Mouse (Mus musculus) neural tube, embryonic 10.5 days (tissue): ENCODE results near the gene Gga1.
"Not testable (repeated sequence)": the region's sequence is repeated elsewhere in the genome, so short reads cannot be mapped to it uniquely, and the experiment has no call there.

Experiments
- DNase-seq: peaks from one replicate; pipeline ENCODE4 v3.0.0-alpha.2; 2017; ENCODE audit warnings: low spot score; ENCODE audit errors: extremely low spot score

Gga1 gene

GRCm38 (mm10) chr15:78875537-78875936, 1.5 kb upstream of the Gga1 start:
- DNase-seq: no peak

GRCm38 (mm10) chr15:78876258-78876696, 713 bp upstream of the Gga1 start:
- DNase-seq: peak; percentile 85

GRCm38 (mm10) chr15:78877810-78878390, 910 bp downstream of the Gga1 start:
- DNase-seq: no peak

GRCm38 (mm10) chr15:78878792-78879516, 2.0 kb downstream of the Gga1 start:
- DNase-seq: not testable (repeated sequence)

GRCm38 (mm10) chr15:78880432-78880831, 3.4 kb downstream of the Gga1 start:
- DNase-seq: no peak

- no peak for DNase-seq
Measured at GRCm38 (mm10) chr15:78881828-78882227, 4.8 kb downstream of the Gga1 start.

- no peak for DNase-seq
Measured at GRCm38 (mm10) chr15:78889401-78889853, 12.4 kb downstream of the Gga1 start.

- DNase-seq: no peak
Measured at GRCm38 (mm10) chr15:78892440-78892839, 15.4 kb downstream of the Gga1 start.

GRCm38 (mm10) chr15:78894726-78895125, 17.7 kb downstream of the Gga1 start:
- DNase-seq: no peak

GRCm38 (mm10) chr15:78895741-78896140, 18.8 kb downstream of the Gga1 start:
- DNase-seq: no peak

GRCm38 (mm10) chr15:78896149-78896548, 19.2 kb downstream of the Gga1 start:
- no peak for DNase-seq

GRCm38 (mm10) chr15:78897488-78897887, 20.5 kb downstream of the Gga1 start:
- DNase-seq: no peak

GRCm38 (mm10) chr15:78898507-78899001, 21.6 kb downstream of the Gga1 start:
- no peak for DNase-seq

- peak; percentile 32 for DNase-seq
Measured at GRCm38 (mm10) chr15:78899409-78899739, 22.4 kb downstream of the Gga1 start, which contains the start of gene Gm49510. Gene Gm49510 (plus strand): TSS chr15:78899667.

GRCm38 (mm10) chr15:78899740-78900584, 23.0 kb downstream of the Gga1 start, which contains the start of gene Sh3bp1:
Gene Sh3bp1 (plus strand): TSS chr15:78899768.
- peak; percentile 70 for DNase-seq

- DNase-seq: peak; percentile 30
Measured at GRCm38 (mm10) chr15:78900585-78901421, 23.8 kb downstream of the Gga1 start.

- no peak for DNase-seq
Measured at GRCm38 (mm10) chr15:78901422-78901789, 24.4 kb downstream of the Gga1 start.

- DNase-seq: peak; percentile 79
Measured at GRCm38 (mm10) chr15:78903243-78903642, 26.3 kb downstream of the Gga1 start.

GRCm38 (mm10) chr15:78908399-78908798, 31.4 kb downstream of the Gga1 start:
- no peak for DNase-seq

- no peak for DNase-seq
Measured at GRCm38 (mm10) chr15:78908982-78909381, 32.0 kb downstream of the Gga1 start.

GRCm38 (mm10) chr15:78912040-78912439, 35.0 kb downstream of the Gga1 start:
- DNase-seq: no peak
